Mouse (Mus musculus): ENCODE measurements around the gene Sept10. TPM values are rescaled to one million over a fixed set of nuclear protein-coding genes. Genes with fewer than 3 reads are reported as not detected.

The Sept10 gene
- 1 to 10 TPM; 7.3 to 8.5 TPM for total RNA-seq (2021)
- long read RNA-seq: 0 reads

- DNase-seq (ENCODE audit: low spot score in 2 of 2): peak; percentile 93 to 97
Measured at GRCm38 (mm10) chr10:59221473-59222270, at the start of gene Sept10, which contains the start of gene Sowahc. Gene Sept10, minus strand, starts transcription at chr10:59221847. Gene Sowahc, plus strand, starts transcription at chr10:59221953.

- DNase-seq (ENCODE audit: low spot score in 2 of 2): no peak
Measured at GRCm38 (mm10) chr10:59268754-59269153, 47.1 kb upstream of the Sept10 start.

- DNase-seq (ENCODE audit: low spot score in 2 of 2): no peak
Measured at GRCm38 (mm10) chr10:59268109-59268508, 46.5 kb upstream of the Sept10 start.

DNA sequence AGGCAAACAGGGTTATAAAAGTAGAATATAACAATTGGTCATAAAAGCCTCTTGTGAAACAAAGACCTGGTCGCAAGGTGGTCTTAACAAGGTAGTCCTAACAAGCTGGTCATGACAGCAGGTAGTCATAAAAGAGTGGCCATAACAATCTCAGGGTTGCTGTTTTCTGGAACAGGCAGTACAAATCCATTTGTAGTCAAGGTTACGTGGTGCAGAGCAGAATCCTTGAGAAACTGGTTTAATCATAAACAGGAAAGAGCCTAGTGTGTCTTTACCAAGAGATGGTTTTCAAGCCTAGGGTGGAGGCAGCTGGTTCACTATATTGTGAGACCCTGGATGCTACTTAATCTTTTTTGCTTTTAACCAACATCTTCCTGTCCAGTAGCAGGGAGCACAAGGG, 45.6 kb upstream of the Sept10 start:
- no peak for DNase-seq (ENCODE audit: low spot score in 2 of 2)

DNA sequence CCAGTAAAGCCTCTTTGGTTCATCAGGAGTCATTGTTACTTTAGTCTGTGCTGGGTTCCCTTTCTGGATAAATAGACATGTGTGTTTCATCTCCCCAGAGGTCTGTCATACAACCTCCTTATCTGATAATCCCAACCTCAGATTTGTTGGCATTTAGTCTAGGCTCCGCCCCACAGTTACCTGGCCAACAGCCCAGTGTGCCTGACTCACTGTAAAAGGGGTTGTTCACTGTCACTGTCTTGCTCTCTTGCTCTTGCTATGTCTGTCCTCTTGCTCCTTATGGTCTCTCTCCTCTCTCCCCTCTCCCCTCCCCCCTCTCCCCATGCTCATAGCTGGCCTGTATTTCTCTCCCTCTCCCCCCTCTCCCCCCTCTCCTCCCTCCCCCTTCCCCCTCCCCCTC, 44.5 kb upstream of the Sept10 start:
- no peak for DNase-seq (ENCODE audit: low spot score in 2 of 2)

GRCm38 (mm10) chr10:59265674-59266073, 44.0 kb upstream of the Sept10 start:
- no peak for DNase-seq (ENCODE audit: low spot score in 2 of 2)

DNA sequence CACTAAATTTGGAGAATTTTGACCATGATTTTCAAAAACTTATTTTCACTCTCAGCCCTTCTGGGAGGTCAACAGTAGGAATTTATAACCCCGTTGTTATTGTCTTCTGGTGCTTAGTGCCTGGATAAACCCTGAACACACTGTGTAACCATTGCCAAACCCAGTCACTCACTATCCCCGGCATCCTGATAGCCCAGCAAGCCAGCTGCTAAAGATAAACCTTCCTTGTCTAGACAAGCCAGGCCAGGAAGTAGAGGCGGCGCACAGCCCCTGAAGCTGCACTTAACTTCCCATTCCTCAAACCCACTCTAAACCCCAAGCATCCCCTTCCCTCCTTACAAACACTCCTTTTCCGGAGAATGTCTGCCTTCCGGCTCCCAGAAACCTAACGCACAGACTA, 43.4 kb upstream of the Sept10 start:
- DNase-seq (ENCODE audit: low spot score in 2 of 2): no peak

DNA sequence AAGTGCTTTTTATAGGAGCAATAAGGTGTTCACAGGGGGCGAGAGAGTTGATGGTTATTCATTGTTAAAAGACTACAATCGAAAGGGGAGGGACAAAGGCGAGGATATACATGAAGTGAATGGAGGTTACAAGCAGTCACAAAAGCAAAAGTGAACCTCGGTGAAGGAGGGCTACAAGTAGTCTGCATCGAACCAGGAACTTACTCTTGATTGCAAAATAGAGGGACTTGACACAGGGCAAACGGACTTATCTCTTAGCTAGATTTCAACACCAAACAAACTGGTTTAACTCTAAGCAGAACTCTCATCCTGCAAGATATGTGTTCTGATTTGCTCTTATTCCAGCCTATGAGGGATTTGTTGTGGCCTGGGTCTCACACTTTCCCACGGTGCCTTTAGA, 41.3 kb upstream of the Sept10 start:
- DNase-seq (ENCODE audit: low spot score in 2 of 2): no peak

DNA sequence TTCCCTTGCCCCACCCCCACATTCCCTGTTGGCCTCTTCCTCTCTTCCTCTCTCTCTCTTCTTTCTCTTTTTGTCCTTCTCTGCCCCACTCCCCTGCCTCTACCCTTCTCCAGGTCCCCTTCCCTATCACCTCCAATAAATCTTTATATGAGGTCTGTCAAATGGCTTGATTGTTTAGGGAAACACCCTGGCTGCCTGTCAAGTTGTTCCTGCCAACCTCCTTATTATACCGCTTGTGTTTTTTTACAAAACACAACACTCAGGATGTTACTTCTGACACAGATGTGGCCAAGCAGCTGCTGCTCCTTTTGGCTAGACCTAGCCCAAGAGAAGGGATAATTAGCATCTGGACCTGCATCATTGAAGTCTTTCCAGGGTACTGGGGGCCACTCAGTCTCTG, 40.4 kb upstream of the Sept10 start:
- DNase-seq (ENCODE audit: low spot score in 2 of 2): no peak

DNA sequence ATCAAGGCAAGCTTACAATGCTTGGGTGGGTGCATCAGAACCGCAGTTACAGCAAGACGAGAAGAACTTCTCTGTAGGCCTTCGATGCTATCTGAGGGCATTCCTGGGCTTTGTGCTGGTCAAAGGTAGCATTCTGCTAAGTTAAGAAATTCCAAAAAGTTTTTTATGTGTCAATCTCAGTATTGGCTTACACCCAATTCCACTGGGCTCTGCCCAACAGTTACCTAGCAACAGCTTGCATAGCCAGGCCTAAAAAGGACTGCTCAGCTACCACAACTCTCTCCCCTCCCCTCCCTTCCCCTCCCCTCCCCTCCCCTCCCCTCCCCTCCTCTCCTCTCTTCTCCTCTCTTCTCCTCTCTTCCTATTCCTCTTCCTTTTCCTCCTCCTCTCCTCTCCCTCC, 40.0 kb upstream of the Sept10 start:
- no peak for DNase-seq (ENCODE audit: low spot score in 2 of 2)

- DNase-seq (ENCODE audit: low spot score in 2 of 2): peak; percentile 34 to 81
Measured at GRCm38 (mm10) chr10:59259572-59259971, 37.9 kb upstream of the Sept10 start.

DNA sequence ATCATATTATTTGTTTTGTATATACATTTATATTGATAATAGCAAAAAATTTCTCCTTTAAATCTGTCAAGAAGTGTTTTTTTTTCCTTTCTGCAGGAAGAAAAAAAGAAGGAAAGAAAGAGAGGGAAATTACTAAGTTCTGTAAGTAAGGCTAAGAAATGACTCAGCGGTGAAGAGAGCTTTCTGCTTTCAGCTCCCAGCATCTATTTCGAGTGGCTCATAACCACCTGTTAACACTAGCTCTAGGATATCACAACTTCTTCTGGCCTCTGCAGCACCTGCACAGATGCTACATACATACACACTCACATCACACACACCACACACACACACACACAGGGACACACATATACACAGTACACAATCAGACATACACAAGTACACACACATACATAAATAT, 34.9 kb upstream of the Sept10 start:
- no peak for DNase-seq (ENCODE audit: low spot score in 2 of 2)

- DNase-seq (ENCODE audit: low spot score in 2 of 2): no peak
Measured at GRCm38 (mm10) chr10:59253541-59254079, 32.0 kb upstream of the Sept10 start.

GRCm38 (mm10) chr10:59252396-59252795, 30.7 kb upstream of the Sept10 start:
- no peak for DNase-seq (ENCODE audit: low spot score in 2 of 2)

GRCm38 (mm10) chr10:59251980-59252379, 30.3 kb upstream of the Sept10 start:
- no peak for DNase-seq (ENCODE audit: low spot score in 2 of 2)

GRCm38 (mm10) chr10:59250679-59251078, 29.0 kb upstream of the Sept10 start:
- DNase-seq (ENCODE audit: low spot score in 2 of 2): no peak

DNA sequence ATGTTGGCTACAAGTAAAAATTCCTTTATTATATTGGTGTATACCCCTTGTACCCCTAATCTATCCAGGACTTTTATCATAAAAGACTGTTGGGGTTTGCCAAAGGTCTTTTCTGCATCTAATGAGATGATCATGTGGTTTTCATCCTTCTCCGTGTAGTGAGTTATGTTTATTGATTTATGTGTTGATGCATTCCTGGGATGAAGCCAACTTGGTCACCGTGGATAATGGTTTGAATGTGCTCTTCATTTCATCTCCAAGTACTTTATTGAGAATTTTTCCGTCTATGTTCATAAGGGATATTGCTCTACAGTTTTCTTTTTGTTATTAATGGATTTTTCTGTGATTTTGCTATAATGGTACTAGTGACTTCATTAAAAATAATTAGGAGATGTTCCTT, 27.9 kb upstream of the Sept10 start:
- DNase-seq (ENCODE audit: low spot score in 2 of 2): no peak

DNA sequence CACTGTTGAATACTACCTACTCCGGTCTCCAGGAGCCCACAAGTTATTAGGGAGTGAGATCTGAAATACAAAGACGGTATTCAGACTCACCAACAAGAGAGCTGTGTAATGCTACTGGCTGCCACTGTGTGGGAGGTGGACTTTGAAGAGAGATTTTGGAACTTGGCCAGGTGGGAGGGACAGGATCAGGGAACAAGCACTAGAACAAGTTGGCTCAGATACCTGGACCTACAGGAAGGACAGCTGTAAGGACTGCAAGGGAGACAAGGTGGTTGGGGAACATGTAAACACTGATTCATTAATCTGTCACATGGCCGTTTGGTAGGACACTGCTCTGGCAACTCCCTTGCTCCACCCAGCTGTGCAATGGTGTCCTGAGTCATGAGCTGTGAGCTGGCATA, 19.5 kb upstream of the Sept10 start:
- DNase-seq (ENCODE audit: low spot score in 2 of 2): no peak

- DNase-seq (ENCODE audit: low spot score in 2 of 2): no peak
Measured at GRCm38 (mm10) chr10:59237757-59238156, 16.1 kb upstream of the Sept10 start.

DNA sequence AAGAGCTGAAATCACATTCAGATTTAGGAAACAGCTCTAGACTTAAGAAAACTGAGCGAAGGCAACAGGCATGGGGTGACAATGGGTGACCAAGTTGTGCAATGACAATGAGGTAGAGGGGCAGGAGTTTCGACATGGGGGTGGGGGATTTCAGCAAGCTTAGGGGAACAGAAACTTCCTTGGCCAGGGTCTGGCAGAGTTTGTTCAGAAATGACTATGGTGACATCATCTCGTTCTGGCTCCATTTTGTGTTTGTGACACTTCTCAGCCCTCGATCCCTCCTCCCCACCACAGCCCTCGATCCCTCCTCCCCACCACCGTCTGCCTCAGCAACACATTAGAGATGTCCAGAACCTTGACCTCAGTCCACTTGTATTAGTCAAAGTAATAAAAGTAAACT, 14.8 kb upstream of the Sept10 start:
- DNase-seq (ENCODE audit: low spot score in 2 of 2): no peak

DNA sequence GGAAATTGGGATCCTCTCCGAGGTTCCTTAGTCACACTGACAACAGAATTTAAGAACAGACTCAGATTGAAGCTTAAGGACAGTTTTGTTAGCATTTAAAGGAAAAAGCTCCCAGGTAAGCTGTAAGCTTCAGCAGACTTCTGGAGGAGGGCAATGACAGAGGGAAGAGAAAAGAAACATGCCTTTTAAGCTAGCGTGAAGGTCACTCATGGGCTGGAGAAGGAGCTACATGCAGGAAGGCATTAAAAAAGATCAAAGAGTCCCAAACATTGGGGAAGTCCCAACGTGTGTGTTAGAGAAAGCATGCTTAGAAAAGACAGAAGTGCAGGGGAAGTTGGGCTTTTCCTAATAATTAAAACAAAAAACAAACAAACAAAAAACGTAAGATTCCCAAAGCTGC, 14.2 kb upstream of the Sept10 start:
- DNase-seq (ENCODE audit: low spot score in 2 of 2): no peak

DNA sequence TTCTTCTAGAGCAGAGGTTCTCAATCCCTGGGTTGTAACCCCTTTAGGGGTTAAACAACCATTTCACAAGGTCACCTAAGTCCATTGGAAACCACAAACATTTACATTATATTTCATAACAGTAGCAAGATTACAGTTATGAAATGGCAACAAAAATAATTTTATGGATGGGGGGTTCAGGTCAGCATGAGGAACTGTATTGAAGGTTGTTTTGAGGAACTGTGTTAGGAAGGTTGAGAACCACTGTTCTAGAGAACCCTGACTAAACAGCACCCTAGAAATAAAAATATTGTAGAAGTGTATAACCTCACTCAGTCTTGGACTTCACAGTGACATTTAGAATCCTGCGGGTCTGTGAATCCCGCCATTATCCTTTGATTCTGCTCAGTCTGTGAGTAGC, 13.6 kb upstream of the Sept10 start:
- no peak for DNase-seq (ENCODE audit: low spot score in 2 of 2)

GRCm38 (mm10) chr10:59229205-59229820, 7.7 kb upstream of the Sept10 start:
- DNase-seq (ENCODE audit: low spot score in 2 of 2): no peak

Data from layer of hippocampus, adult 18-20 months (tissue).